Mouse (Mus musculus) thymus, adult 18-20 months (tissue): ENCODE measurements around the gene Bag6.
A peak's percentile ranks its signal among the peaks of the same experiment; 100 is the strongest.

Source experiments
- DNase-seq, 2 experiments: peaks; one replicate each; pipeline ENCODE4 v3.0.0; 2022; ENCODE audit warnings: mixed read lengths in 2 of 2

Gene Bag6

GRCm38 (mm10) chr17:35195631-35196320, 60.8 kb downstream of the Bag6 start:
- DNase-seq = peak; percentile 93 to 94

GRCm38 (mm10) chr17:35196321-35196641, 61.3 kb downstream of the Bag6 start:
- DNase-seq = peak in 1 of 2 experiments; percentile 51
